Comparison of ENCODE assay signal across 12 mouse cellular contexts in genomic region chr6:125041047-125041446, GRCm38 (mm10). TPM values are rescaled to one million over a fixed set of nuclear protein-coding genes. Genes with fewer than 3 reads are reported as not detected.
DNase-seq lines count a peak whose midpoint lies in the region; ATAC-seq lines count a peak whose summit lies in the region.
"Had no signal": no experiment of that assay in that cellular context is flagged by ENCODE, and none has a peak within 500 bp of the region (broad histone marks: within the 10 kb centered on the region; RNA-seq: fewer than 3 reads in every experiment).

No protein-coding gene starts in this region.

- no peaks in the 10 kb centered on the region for H3K27me3 ChIP-seq in forebrain, embryonic 10.5 days (ENCODE audit: poor library complexity, severe bottlenecking)
- H3K27me3 ChIP-seq in forebrain, embryonic 16.5 days (replicated peaks; ENCODE audit: control insufficient read depth, insufficient read depth, low read length) = no peaks in the 10 kb centered on the region
- no peaks in the 10 kb centered on the region for H3K27me3 ChIP-seq in neural tube, embryonic 12.5 days (replicated peaks)
- no peaks in the 10 kb centered on the region for H3K27me3 ChIP-seq in liver, embryonic 13.5 days

- peak overlapping the region; percentile 79; the same call in 1 of the 2 replicates for H3K4me3 ChIP-seq in forebrain, embryonic 10.5 days
- no peak overlapping the region for H3K4me3 ChIP-seq in forebrain, embryonic 16.5 days (replicated peaks; ENCODE audit: low read length)
- no peak overlapping the region for H3K4me3 ChIP-seq in neural tube, embryonic 12.5 days
- H3K4me3 ChIP-seq in liver, embryonic 13.5 days (replicated peaks) = no peak overlapping the region

- no peak for ATAC-seq in forebrain, embryonic 16.5 days
- ATAC-seq in neural tube, embryonic 12.5 days (ENCODE audit: low FRiP score, low read depth) = no peak
- ATAC-seq in liver, embryonic 13.5 days (ENCODE audit: low read depth) = no peak

- no peaks in the 10 kb centered on the region for H3K9me3 ChIP-seq in forebrain, embryonic 10.5 days
- H3K9me3 ChIP-seq in forebrain, embryonic 16.5 days (ENCODE audit: control insufficient read depth, low read length) = no peaks in the 10 kb centered on the region
- no peaks in the 10 kb centered on the region for H3K9me3 ChIP-seq in neural tube, embryonic 12.5 days
- H3K9me3 ChIP-seq in liver, embryonic 13.5 days (replicated peaks) = no peaks in the 10 kb centered on the region

- H3K27ac ChIP-seq in forebrain, embryonic 10.5 days = no peak overlapping the region
- H3K27ac ChIP-seq in forebrain, embryonic 16.5 days (ENCODE audit: low read length) = no peak overlapping the region
- no peak overlapping the region for H3K27ac ChIP-seq in neural tube, embryonic 12.5 days
- H3K27ac ChIP-seq in liver, embryonic 13.5 days = no peak overlapping the region
- H3K27ac ChIP-seq: left cerebral cortex, adult 2 months had no signal

- 93% methylated on average over 7 of the region's 7 CpGs for WGBS in forebrain, embryonic 10.5 days
- 93% methylated on average over 7 of the region's 7 CpGs for WGBS in forebrain, embryonic 16.5 days
- WGBS in neural tube, embryonic 12.5 days = 92% methylated on average over 7 of the region's 7 CpGs
- 43% methylated on average over 7 of the region's 7 CpGs for WGBS in liver, embryonic 13.5 days (ENCODE audit: insufficient replicate concordance)

- H3K36me3 ChIP-seq in forebrain, embryonic 10.5 days (replicated peaks) = peaks cover 58% of the 10 kb centered on the region
- peaks cover 12% of the 10 kb centered on the region; the same call in 1 of the 2 replicates for H3K36me3 ChIP-seq in forebrain, embryonic 16.5 days (ENCODE audit: control insufficient read depth, insufficient read depth)
- peaks cover 39% of the 10 kb centered on the region for H3K36me3 ChIP-seq in neural tube, embryonic 12.5 days
- peaks cover 49% of the 10 kb centered on the region for H3K36me3 ChIP-seq in liver, embryonic 13.5 days

- H3K9ac ChIP-seq in forebrain, embryonic 16.5 days (replicated peaks; ENCODE audit: low read depth, low read length) = no peak overlapping the region
- no peak overlapping the region for H3K9ac ChIP-seq in neural tube, embryonic 12.5 days
- H3K9ac ChIP-seq in liver, embryonic 13.5 days = no peak overlapping the region

- peaks cover 19% of the 10 kb centered on the region for H3K4me1 ChIP-seq in forebrain, embryonic 10.5 days
- peaks cover 11% of the 10 kb centered on the region for H3K4me1 ChIP-seq in forebrain, embryonic 16.5 days (replicated peaks; ENCODE audit: control insufficient read depth, insufficient read depth, low read length)
- peaks cover 8% of the 10 kb centered on the region for H3K4me1 ChIP-seq in neural tube, embryonic 12.5 days
- peaks cover 40% of the 10 kb centered on the region for H3K4me1 ChIP-seq in liver, embryonic 13.5 days (replicated peaks)

- DNase-seq in forebrain, embryonic 10.5 days (ENCODE audit: extremely low spot score, low spot score) = no peak
- no peak for DNase-seq in neural tube, embryonic 10.5 days (ENCODE audit: extremely low spot score, low spot score)
- DNase-seq in liver, embryonic 13.5 days = no peak
- no peak for DNase-seq in embryo, embryonic 10 days (ENCODE audit: low spot score)
- no peak for DNase-seq in spleen, adult 12 weeks (ENCODE audit: low spot score)
- DNase-seq in cerebellum, adult 9-11 months = no peak
- DNase-seq: adrenal gland, adult 8-10 months; heart, postnatal 10 days had no signal

- no peak overlapping the region for H3K4me2 ChIP-seq in forebrain, embryonic 16.5 days (ENCODE audit: low read length)
- peak overlapping the region; percentile 77; the same call in 1 of the 2 replicates for H3K4me2 ChIP-seq in neural tube, embryonic 12.5 days (replicated peaks)
- H3K4me2 ChIP-seq in liver, embryonic 13.5 days = peak overlapping the region; percentile 84; the same call in 1 of the 2 replicates

RNA-seq across cellular contexts. Expression of gene Ing4, which starts 1.5 kb away (rescaled TPM):
- polyA plus RNA-seq in forebrain, embryonic 10.5 days (2016; fragmentation: Nextera tagmentation; extraction: Ambion mirVana) = 117 and 121 TPM in 2 replicates
- 200 and 204 TPM in 2 replicates for polyA plus RNA-seq in forebrain, embryonic 16.5 days (2015; fragmentation: Nextera tagmentation; extraction: Ambion mirVana)
- 151 and 156 TPM in 2 replicates for polyA plus RNA-seq in neural tube, embryonic 12.5 days (2016; fragmentation: Nextera tagmentation; extraction: Ambion mirVana)
- 28.6 and 31.8 TPM in 2 replicates for polyA plus RNA-seq in liver, embryonic 13.5 days (2015; fragmentation: Nextera tagmentation; extraction: Ambion mirVana)

RNA-seq across cellular contexts. Expression of gene Acrbp, which starts 8.4 kb away (rescaled TPM):
- polyA plus RNA-seq in forebrain, embryonic 10.5 days (2016; fragmentation: Nextera tagmentation; extraction: Ambion mirVana) = 12.8 and 12.9 TPM in 2 replicates
- 21.4 and 31.6 TPM in 2 replicates for polyA plus RNA-seq in forebrain, embryonic 16.5 days (2015; fragmentation: Nextera tagmentation; extraction: Ambion mirVana)
- 15.1 and 15.3 TPM in 2 replicates for polyA plus RNA-seq in neural tube, embryonic 12.5 days (2016; fragmentation: Nextera tagmentation; extraction: Ambion mirVana)
- polyA plus RNA-seq in liver, embryonic 13.5 days (2015; fragmentation: Nextera tagmentation; extraction: Ambion mirVana) = 1.6 and 2.2 TPM in 2 replicates

RNA-seq across cellular contexts. Expression of gene Lpar5, which starts 26.7 kb away (rescaled TPM):
- polyA plus RNA-seq in forebrain, embryonic 10.5 days (2016; fragmentation: Nextera tagmentation; extraction: Ambion mirVana) = 0.22 and 0.30 TPM in 2 replicates
- polyA plus RNA-seq in forebrain, embryonic 16.5 days (2015; fragmentation: Nextera tagmentation; extraction: Ambion mirVana) = 0.44 and 0.60 TPM in 2 replicates
- 0.32 and 0.54 TPM in 2 replicates for polyA plus RNA-seq in neural tube, embryonic 12.5 days (2016; fragmentation: Nextera tagmentation; extraction: Ambion mirVana)
- 1.6 and 2.1 TPM in 2 replicates for polyA plus RNA-seq in liver, embryonic 13.5 days (2015; fragmentation: Nextera tagmentation; extraction: Ambion mirVana)
- polyA plus RNA-seq: C2C12 had no signal

RNA-seq across cellular contexts. Expression of gene Zfp384, which starts 32.1 kb away (rescaled TPM):
- 8.2 and 12.1 TPM in 2 replicates for polyA plus RNA-seq in forebrain, embryonic 10.5 days (2016; fragmentation: Nextera tagmentation; extraction: Ambion mirVana)
- polyA plus RNA-seq in forebrain, embryonic 16.5 days (2015; fragmentation: Nextera tagmentation; extraction: Ambion mirVana) = 15.2 and 19.0 TPM in 2 replicates
- 17.0 and 19.1 TPM in 2 replicates for polyA plus RNA-seq in neural tube, embryonic 12.5 days (2016; fragmentation: Nextera tagmentation; extraction: Ambion mirVana)
- polyA plus RNA-seq in liver, embryonic 13.5 days (2015; fragmentation: Nextera tagmentation; extraction: Ambion mirVana) = 3.6 and 3.8 TPM in 2 replicates

RNA-seq across cellular contexts. Expression of gene Pianp, which starts 44.6 kb away (rescaled TPM):
- 1.4 and 1.7 TPM in 2 replicates for polyA plus RNA-seq in forebrain, embryonic 10.5 days (2016; fragmentation: Nextera tagmentation; extraction: Ambion mirVana)
- 36.6 and 44.7 TPM in 2 replicates for polyA plus RNA-seq in forebrain, embryonic 16.5 days (2015; fragmentation: Nextera tagmentation; extraction: Ambion mirVana)
- 9.8 and 10.0 TPM in 2 replicates for polyA plus RNA-seq in neural tube, embryonic 12.5 days (2016; fragmentation: Nextera tagmentation; extraction: Ambion mirVana)
- 0.05 and 0.15 TPM in 2 replicates for polyA plus RNA-seq in liver, embryonic 13.5 days (2015; fragmentation: Nextera tagmentation; extraction: Ambion mirVana)
